Mouse (Mus musculus): ENCODE data around the gene Gpr27. TPM values are rescaled to one million over a fixed set of nuclear protein-coding genes. Genes with fewer than 3 reads are reported as not detected.

Gpr27 gene
- total RNA-seq, 2 experiments from 2014 or later, result 57.5 to 60.0 TPM

GRCm38 (mm10) chr6:99670481-99671119 is 21.9 kb upstream of the Gpr27 start:
- DNase-seq (ENCODE audit: extremely low spot score in 1 of 2, low spot score in 2 of 2), result peak; percentile 59 to 70
- intact Hi-C loops (cut with DNase I), result loop anchor here (10.0 kb wide), 1 partner anchor 1204 kb away; no protein-coding TSS in a partner anchor

DNA sequence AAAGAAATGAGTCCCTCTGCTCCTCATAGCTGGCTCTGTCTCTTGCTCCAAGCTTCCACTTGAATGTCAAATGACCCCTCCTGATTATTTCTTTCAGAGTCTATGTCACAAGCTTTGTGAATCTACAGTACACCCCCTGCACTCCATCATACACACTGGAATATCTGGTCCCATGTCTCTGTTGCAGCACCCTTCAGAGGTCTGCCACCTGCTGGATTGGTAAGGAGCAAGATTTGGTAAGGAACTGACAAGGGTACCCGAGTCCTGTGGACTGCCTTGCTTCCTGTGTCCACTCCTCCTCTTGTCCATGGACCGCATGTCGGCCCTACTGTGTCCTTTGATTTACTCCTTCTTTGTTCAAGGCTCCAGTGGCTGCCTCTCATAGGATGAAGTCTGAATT is 20.7 kb upstream of the Gpr27 start:
- DNase-seq (ENCODE audit: extremely low spot score in 1 of 2, low spot score in 2 of 2), result no peak
- intact Hi-C loops (cut with DNase I), result loop anchor here (10.0 kb wide), 1 partner anchor 1203 kb away; no protein-coding TSS in a partner anchor

GRCm38 (mm10) chr6:99674482-99674881 is 18.0 kb upstream of the Gpr27 start:
- DNase-seq (ENCODE audit: extremely low spot score in 1 of 2, low spot score in 2 of 2), result no peak
- intact Hi-C loops (cut with DNase I), result loop anchor here (10.0 kb wide), 1 partner anchor 1200 kb away; no protein-coding TSS in a partner anchor

- intact Hi-C loops (cut with DNase I), result loop anchor here (10.0 kb wide), 1 partner anchor 1197 kb away; no protein-coding TSS in a partner anchor
- DNase-seq (ENCODE audit: extremely low spot score in 1 of 2, low spot score in 2 of 2), result no peak
Measured at GRCm38 (mm10) chr6:99677325-99677724, 15.2 kb upstream of the Gpr27 start.

GRCm38 (mm10) chr6:99678108-99678507 is 14.4 kb upstream of the Gpr27 start:
- intact Hi-C loops (cut with DNase I), result loop anchor here (10.0 kb wide), 1 partner anchor 1197 kb away; no protein-coding TSS in a partner anchor
- DNase-seq (ENCODE audit: extremely low spot score in 1 of 2, low spot score in 2 of 2), result no peak

DNA sequence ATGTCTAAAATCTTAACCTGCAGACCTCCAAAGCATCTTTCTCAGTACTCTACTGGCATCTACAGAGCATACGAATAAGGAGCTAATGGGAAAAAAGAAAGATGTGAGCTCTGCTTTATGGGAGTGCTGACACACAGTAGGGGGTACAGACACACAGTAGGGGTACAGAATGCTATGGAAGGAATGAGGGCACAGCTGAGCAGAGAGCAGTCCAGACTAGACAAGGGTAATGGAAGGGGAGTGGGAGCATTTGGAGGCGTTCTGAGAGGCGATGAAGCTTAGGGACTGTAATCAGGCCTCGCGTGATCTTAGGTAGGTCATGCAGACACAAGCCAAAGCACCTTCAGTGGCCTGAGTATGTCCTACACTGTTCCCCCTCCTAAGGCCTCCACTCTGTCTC is 8.5 kb upstream of the Gpr27 start:
- intact Hi-C loops (cut with DNase I), result loop anchor here (2.0 kb wide), 1 partner anchor 31 kb away; no protein-coding TSS in a partner anchor

GRCm38 (mm10) chr6:99684899-99685298 is 7.6 kb upstream of the Gpr27 start:
- intact Hi-C loops (cut with DNase I), result loop anchor here (2.0 kb wide), 1 partner anchor 32 kb away; no protein-coding TSS in a partner anchor

More for the DNA sequence above, 8.5 kb upstream of the Gpr27 start:
- DNase-seq (ENCODE audit: extremely low spot score in 1 of 2, low spot score in 2 of 2), result no peak

DNA sequence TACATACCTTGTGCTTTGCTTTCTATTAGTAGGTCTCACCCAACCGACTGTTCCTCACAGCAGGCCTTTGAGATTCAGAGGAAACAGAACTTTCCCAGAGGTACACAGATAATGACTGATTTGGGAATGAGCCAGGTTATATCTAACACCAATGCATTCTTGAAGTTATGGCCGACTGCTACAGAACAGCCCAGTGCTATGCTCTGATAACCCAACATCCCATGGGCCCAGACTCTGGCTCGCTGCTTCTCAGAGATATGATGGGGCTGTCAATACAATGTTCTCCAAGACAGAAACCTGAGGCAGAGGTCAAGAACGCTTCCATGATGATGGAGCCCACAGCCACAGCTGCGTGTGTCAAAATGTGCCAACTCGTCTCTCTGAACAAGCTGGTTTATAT is 4.0 kb upstream of the Gpr27 start:
- intact Hi-C loops (cut with DNase I), result no loop called here

More at GRCm38 (mm10) chr6:99684899-99685298, 7.6 kb upstream of the Gpr27 start:
- DNase-seq (ENCODE audit: extremely low spot score in 1 of 2, low spot score in 2 of 2), result no peak

GRCm38 (mm10) chr6:99691666-99692205 is 743 bp upstream of the Gpr27 start:
- intact Hi-C loops (cut with DNase I), result no loop called here
- DNase-seq (ENCODE audit: extremely low spot score in 1 of 2, low spot score in 2 of 2), result no peak

More for the DNA sequence above, 4.0 kb upstream of the Gpr27 start:
- no peak for DNase-seq (ENCODE audit: extremely low spot score in 1 of 2, low spot score in 2 of 2)

DNA sequence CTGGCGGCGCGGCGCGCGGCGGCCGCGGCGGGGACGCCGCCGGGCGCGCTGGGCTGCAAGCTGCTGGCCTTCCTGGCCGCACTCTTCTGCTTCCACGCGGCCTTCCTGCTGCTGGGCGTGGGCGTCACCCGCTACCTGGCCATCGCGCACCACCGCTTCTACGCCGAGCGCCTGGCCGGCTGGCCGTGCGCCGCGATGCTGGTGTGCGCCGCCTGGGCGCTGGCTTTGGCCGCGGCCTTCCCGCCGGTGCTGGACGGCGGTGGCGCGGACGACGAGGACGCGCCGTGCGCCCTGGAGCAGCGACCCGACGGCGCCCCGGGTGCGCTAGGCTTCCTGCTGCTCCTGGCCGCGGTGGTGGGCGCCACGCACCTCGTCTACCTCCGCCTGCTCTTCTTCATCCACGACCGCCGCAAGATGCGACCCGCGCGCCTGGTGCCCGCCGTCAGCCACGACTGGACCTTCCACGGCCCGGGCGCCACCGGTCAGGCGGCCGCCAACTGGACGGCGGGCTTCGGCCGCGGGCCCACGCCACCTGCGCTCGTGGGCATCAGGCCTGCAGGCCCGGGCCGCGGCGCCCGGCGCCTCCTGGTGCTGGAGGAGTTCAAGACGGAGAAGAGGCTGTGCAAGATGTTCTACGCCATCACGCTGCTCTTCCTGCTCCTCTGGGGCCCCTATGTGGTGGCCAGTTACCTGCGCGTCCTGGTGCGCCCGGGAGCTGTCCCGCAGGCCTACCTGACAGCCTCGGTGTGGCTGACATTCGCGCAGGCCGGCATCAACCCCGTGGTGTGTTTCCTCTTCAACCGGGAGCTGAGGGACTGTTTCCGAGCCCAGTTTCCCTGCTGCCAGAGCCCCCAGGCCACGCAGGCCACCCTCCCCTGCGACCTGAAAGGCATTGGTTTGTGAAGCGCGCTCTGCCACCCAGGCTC is 700 bp downstream of the Gpr27 start:
- intact Hi-C loops (cut with DNase I), result no loop called here
- peak in 1 of 2 experiments; percentile 49 for DNase-seq (ENCODE audit: extremely low spot score in 1 of 2, low spot score in 2 of 2)

DNA sequence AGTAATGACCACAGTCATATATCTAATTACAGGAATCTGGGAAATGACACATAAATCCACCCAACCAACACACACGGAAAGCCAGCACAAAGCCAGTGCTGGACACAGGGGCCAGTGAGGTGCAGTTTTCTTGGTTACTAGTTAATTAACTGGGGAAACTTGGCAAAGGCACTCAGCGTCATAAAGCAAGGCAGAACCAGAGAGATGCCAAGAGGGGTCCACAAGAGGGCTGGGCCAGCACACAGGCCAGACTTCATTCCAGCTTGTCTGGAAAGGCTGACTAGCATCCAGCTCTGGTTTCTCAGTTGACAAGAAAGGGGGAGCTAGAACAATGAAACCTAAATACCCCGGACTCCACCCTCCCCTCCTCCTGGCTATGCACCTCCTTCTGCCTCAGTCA is 8.0 kb downstream of the Gpr27 start:
- no peak for DNase-seq (ENCODE audit: extremely low spot score in 1 of 2, low spot score in 2 of 2)
- intact Hi-C loops (cut with DNase I), result no loop called here

GRCm38 (mm10) chr6:99711576-99712101 is 19.2 kb downstream of the Gpr27 start:
- intact Hi-C loops (cut with DNase I), result no loop called here
- no peak for DNase-seq (ENCODE audit: extremely low spot score in 1 of 2, low spot score in 2 of 2)

DNA sequence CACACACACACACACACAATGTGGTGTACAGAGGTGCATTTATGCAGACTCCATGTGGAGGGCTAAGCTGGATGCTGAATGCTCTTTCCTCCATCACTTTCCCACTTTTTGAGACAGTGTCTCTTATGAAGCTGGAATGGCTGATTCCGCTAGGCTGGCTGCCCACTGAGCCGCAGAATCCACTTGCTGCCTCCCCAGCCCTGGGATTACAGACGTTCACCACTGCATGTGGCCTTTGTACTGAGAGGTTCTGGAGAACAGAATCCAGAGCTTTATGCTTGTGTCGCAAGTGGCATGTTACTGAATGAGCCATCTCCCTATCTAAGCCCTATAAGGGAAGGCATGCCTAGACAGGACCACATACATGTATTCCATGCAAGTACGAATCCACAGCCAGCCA is 20.8 kb downstream of the Gpr27 start:
- no peak for DNase-seq (ENCODE audit: extremely low spot score in 1 of 2, low spot score in 2 of 2)
- intact Hi-C loops (cut with DNase I), result no loop called here

- no peak for DNase-seq (ENCODE audit: extremely low spot score in 1 of 2, low spot score in 2 of 2)
- intact Hi-C loops (cut with DNase I), result no loop called here
Measured at GRCm38 (mm10) chr6:99715191-99715590, 22.7 kb downstream of the Gpr27 start.

DNA sequence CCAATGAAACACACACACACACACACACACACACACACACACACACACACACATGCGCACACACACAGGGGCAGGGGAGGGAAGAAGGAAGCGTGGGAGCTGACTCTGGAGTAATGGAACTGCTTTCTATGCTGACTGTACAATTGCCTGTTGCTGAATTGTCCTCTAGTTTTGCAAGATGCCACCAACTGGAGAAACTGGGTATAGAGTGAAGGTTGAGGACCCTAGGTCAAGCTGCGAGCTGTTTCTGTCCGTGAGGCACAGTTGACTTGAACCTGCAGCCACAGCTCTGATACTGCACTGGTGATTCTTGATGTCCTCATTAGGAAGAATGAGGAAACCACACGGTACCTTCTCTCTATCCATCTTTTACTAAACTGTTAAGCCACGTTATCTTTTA is 23.4 kb downstream of the Gpr27 start:
- DNase-seq (ENCODE audit: extremely low spot score in 1 of 2, low spot score in 2 of 2), result no peak
- intact Hi-C loops (cut with DNase I), result no loop called here

GRCm38 (mm10) chr6:99721032-99721431 is 28.6 kb downstream of the Gpr27 start:
- DNase-seq (ENCODE audit: extremely low spot score in 1 of 2, low spot score in 2 of 2), result no peak
- intact Hi-C loops (cut with DNase I), result no loop called here

DNA sequence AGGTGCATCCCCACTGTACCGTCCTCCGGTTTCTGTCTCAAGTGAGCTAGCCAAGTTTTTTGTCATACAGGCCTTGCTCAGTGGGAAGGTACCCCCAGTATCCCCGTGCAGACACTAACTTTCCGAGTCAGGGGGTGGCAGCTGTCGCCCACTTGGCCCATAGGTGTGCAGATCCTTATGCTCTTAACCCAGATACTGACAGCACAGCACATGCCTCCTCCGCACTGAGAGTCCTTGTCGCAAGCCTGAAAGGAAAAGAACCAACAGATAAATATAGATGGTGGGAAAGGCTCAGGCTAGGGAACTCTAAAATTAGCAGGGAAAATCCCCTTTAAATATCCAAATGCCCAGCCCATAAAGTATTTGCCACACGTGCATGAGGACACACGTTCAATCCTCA is 29.9 kb downstream of the Gpr27 start:
- intact Hi-C loops (cut with DNase I), result no loop called here
- DNase-seq (ENCODE audit: extremely low spot score in 1 of 2, low spot score in 2 of 2), result no peak

DNA sequence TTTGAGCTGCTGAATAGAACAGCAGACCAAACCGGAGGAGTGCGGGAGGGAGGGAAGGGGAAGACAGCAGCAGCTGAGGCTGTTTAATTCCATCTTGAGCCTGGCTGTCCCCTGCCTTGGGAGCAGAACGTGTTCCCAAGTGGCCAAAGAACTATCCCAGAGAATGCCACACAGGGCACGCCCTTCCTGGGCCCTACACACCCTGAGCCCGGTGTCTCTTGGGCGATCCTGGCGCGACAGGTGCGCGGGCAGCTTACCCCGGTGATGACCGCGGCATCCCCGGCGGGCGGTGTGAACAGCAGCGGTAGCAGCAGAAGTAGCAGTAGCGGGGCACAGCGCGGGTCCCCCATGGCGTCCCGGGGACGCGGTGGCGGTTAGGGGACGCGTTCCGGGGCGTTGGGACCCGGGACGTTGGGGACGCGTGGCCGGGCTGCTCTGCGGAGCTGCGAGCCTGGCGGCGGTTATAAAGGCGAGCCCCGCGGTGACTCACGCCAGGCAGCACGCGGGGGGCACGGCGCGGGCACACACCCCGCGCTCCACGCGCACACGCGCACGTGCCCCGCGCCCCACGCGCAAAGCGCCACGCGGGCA is 33.6 kb downstream of the Gpr27 start, which contains the start of gene Prok2:
Gene Prok2 (minus strand): TSS at position 422 of the 591 bp plus-strand sequence.
- intact Hi-C loops (cut with DNase I), result no loop called here
- DNase-seq (ENCODE audit: extremely low spot score in 1 of 2, low spot score in 2 of 2), result peak in 1 of 2 experiments; percentile 30
